In genomic region chr13:103977844-103978243, GRCm38 (mm10) we compare ENCODE assay signal across 11 mouse cellular contexts. TPM values are rescaled to one million over a fixed set of nuclear protein-coding genes. Genes with fewer than 3 reads are reported as not detected.
DNase-seq lines count a peak whose midpoint lies in the region; ATAC-seq and TF ChIP-seq lines count a peak whose summit lies in the region.
"Had no signal": no experiment of that assay in that cellular context is flagged by ENCODE, and none has a peak within 500 bp of the region (broad histone marks: within the 10 kb centered on the region; RNA-seq: fewer than 3 reads in every experiment).

No protein-coding gene starts in this region.

- no peak overlapping the region for H3K4me2 ChIP-seq in intestine, postnatal 0 days (replicated peaks; ENCODE audit: low read depth)
- no peak overlapping the region for H3K4me2 ChIP-seq in lung, embryonic 16.5 days (ENCODE audit: low read depth, low read length)
- no peak overlapping the region for H3K4me2 ChIP-seq in midbrain, embryonic 16.5 days (ENCODE audit: low read length)
- H3K4me2 ChIP-seq: forebrain, embryonic 13.5 days had no signal

- no peak for DNase-seq in heart, embryonic 10.5 days (ENCODE audit: low spot score)
- DNase-seq in heart, postnatal 25 days (ENCODE audit: low spot score), result no peak
- DNase-seq in adipocyte (ENCODE audit: low spot score), result peak; percentile 71
- DNase-seq in thymus, adult 18-20 months, result no peak
- no peak for DNase-seq in frontal cortex, postnatal 10 days (ENCODE audit: low spot score in 2 of 2)

- intact Hi-C loops in heart, postnatal 25 days (cut with DNase I), result no loop called here

- WGBS in heart, embryonic 10.5 days, result 63% methylated on average over 6 of the region's 6 CpGs
- WGBS in intestine, postnatal 0 days, result 33% methylated on average over 6 of the region's 6 CpGs
- 36% methylated on average over 6 of the region's 6 CpGs for WGBS in lung, embryonic 16.5 days
- 83% methylated on average over 6 of the region's 6 CpGs for WGBS in midbrain, embryonic 16.5 days

- 0 out of 2 replicates have a peak, but pooled peaks cover 2% of the 10 kb centered on the region for H3K36me3 ChIP-seq in heart, embryonic 10.5 days
- no peaks in the 10 kb centered on the region for H3K36me3 ChIP-seq in intestine, postnatal 0 days (ENCODE audit: control insufficient read depth, insufficient read depth)
- no peaks in the 10 kb centered on the region for H3K36me3 ChIP-seq in lung, embryonic 16.5 days (ENCODE audit: control insufficient read depth, insufficient read depth, low read length)
- 0 out of 2 replicates have a peak, but pooled peaks cover 2% of the 10 kb centered on the region for H3K36me3 ChIP-seq in midbrain, embryonic 16.5 days (ENCODE audit: control insufficient read depth, insufficient read depth, low read length)

- no peaks in the 10 kb centered on the region for H3K9me3 ChIP-seq in heart, embryonic 10.5 days
- 0 out of 2 replicates have a peak, but pooled peaks cover 4% of the 10 kb centered on the region for H3K9me3 ChIP-seq in intestine, postnatal 0 days (ENCODE audit: control insufficient read depth)
- H3K9me3 ChIP-seq in lung, embryonic 16.5 days (ENCODE audit: control insufficient read depth, low read length), result peaks cover 4% of the 10 kb centered on the region; the same call in 1 of the 2 replicates
- H3K9me3 ChIP-seq in midbrain, embryonic 16.5 days (replicated peaks; ENCODE audit: control insufficient read depth, low read length, poor library complexity, severe bottlenecking), result 0 out of 2 replicates have a peak, but pooled peaks cover 2% of the 10 kb centered on the region

- H3K9ac ChIP-seq in intestine, postnatal 0 days (ENCODE audit: low read depth, low read length), result peak overlapping the region; percentile 5; the same call in 1 of the 2 replicates
- H3K9ac ChIP-seq in lung, embryonic 16.5 days (ENCODE audit: low read length), result no peak overlapping the region
- H3K9ac ChIP-seq in midbrain, embryonic 16.5 days (ENCODE audit: low read depth, low read length), result no peak overlapping the region
- H3K9ac ChIP-seq: forebrain, embryonic 13.5 days had no signal

- H3K4me3 ChIP-seq in heart, embryonic 10.5 days, result no peak overlapping the region
- no peak overlapping the region for H3K4me3 ChIP-seq in intestine, postnatal 0 days (ENCODE audit: low read depth, low read length)
- H3K4me3 ChIP-seq in lung, embryonic 16.5 days (ENCODE audit: low read length), result no peak overlapping the region
- H3K4me3 ChIP-seq in midbrain, embryonic 16.5 days (ENCODE audit: low read depth, low read length), result no peak overlapping the region
- H3K4me3 ChIP-seq: forebrain, embryonic 13.5 days; left cerebral cortex, adult 2 months had no signal

- H3K27me3 ChIP-seq in heart, embryonic 10.5 days (ENCODE audit: insufficient read depth, poor library complexity, severe bottlenecking), result no peaks in the 10 kb centered on the region
- H3K27me3 ChIP-seq in intestine, postnatal 0 days (replicated peaks; ENCODE audit: control insufficient read depth, insufficient read depth, low read length), result no peaks in the 10 kb centered on the region
- H3K27me3 ChIP-seq in lung, embryonic 16.5 days (ENCODE audit: control insufficient read depth, insufficient read depth, low read depth, low read length), result no peaks in the 10 kb centered on the region
- no peaks in the 10 kb centered on the region for H3K27me3 ChIP-seq in midbrain, embryonic 16.5 days (ENCODE audit: control insufficient read depth, insufficient read depth, low read depth, low read length)
- H3K27me3 ChIP-seq: CH12.LX; forebrain, embryonic 13.5 days had no signal

- peak overlapping the region; percentile 71 for H3K27ac ChIP-seq in heart, embryonic 10.5 days
- peak overlapping the region; percentile 84 for H3K27ac ChIP-seq in intestine, postnatal 0 days (ENCODE audit: low read depth, low read length)
- H3K27ac ChIP-seq in lung, embryonic 16.5 days (ENCODE audit: low read length), result peak overlapping the region; percentile 68
- H3K27ac ChIP-seq in midbrain, embryonic 16.5 days (ENCODE audit: low read length), result no peak overlapping the region
- H3K27ac ChIP-seq: forebrain, embryonic 13.5 days; left cerebral cortex, adult 2 months had no signal

- no peak for TF ChIP-seq CTCF in intestine, postnatal 0 days (IDR thresholded peaks at IDR 0.05; ENCODE audit: low read depth)

- H3K4me1 ChIP-seq in heart, embryonic 10.5 days, result peaks cover 14% of the 10 kb centered on the region
- no peaks in the 10 kb centered on the region; the same call in 1 of the 2 replicates for H3K4me1 ChIP-seq in intestine, postnatal 0 days (replicated peaks; ENCODE audit: control insufficient read depth, insufficient read depth, low read length)
- H3K4me1 ChIP-seq in lung, embryonic 16.5 days (replicated peaks; ENCODE audit: control insufficient read depth, insufficient read depth, low read length), result peaks cover 15% of the 10 kb centered on the region; the same call in 1 of the 2 replicates
- no peaks in the 10 kb centered on the region for H3K4me1 ChIP-seq in midbrain, embryonic 16.5 days (ENCODE audit: control insufficient read depth, insufficient read depth, low read length)
- H3K4me1 ChIP-seq: forebrain, embryonic 13.5 days had no signal

- no peak for ATAC-seq in intestine, postnatal 0 days
- ATAC-seq in lung, embryonic 16.5 days (ENCODE audit: low read depth), result peak; percentile 32; the same call in 1 of the 2 replicates
- no peak for ATAC-seq in midbrain, embryonic 16.5 days
- ATAC-seq: forebrain, embryonic 13.5 days had no signal

RNA-seq across cellular contexts. Expression of gene Erbin, which starts 57.5 kb away (rescaled TPM):
- 9.7 and 11.2 TPM in 2 replicates for polyA plus RNA-seq in heart, embryonic 10.5 days (2016; fragmentation: Nextera tagmentation; extraction: Ambion mirVana)
- total RNA-seq in heart, postnatal 25 days (2021), result 10 to 100 TPM; 44.0 to 48.6 TPM
- polyA plus RNA-seq in intestine, postnatal 0 days (2015; fragmentation: Nextera tagmentation; extraction: Ambion mirVana), result 28.4 and 31.1 TPM in 2 replicates
- 16.8 and 17.2 TPM in 2 replicates for polyA plus RNA-seq in lung, embryonic 16.5 days (2015; fragmentation: Nextera tagmentation; extraction: Ambion mirVana)
- polyA plus RNA-seq in midbrain, embryonic 16.5 days (2015; fragmentation: Nextera tagmentation; extraction: Ambion mirVana), result 6.3 and 7.7 TPM in 2 replicates
